In the genomic region with DNA sequence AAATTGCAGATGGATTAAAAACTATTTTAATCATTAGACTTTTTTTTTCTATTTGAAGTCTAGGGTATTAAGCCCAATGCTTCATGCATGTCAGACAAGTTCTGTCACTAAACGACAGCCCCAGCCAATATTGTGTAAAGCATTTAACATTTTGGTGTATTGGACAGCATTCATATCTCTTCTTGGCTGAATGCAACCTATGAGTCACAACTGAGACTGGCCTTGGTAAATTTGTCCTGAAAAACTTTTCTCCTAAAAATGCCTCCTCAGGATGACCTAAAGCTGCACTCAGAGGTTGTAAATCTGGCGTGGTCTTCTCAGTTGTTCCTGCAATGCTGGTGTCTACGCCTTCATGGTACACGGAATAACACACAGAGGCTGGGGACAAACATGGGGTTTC, we compare ENCODE assay signal across 20 mouse cellular contexts.
DNase-seq lines count a peak whose midpoint lies in the region.
"Had no signal": no experiment of that assay in that cellular context is flagged by ENCODE, and none has a peak within 500 bp of the region (broad histone marks: within the 10 kb centered on the region; RNA-seq: fewer than 3 reads in every experiment).

No protein-coding gene starts in this region.

- peak; percentile 23 for DNase-seq in adrenal gland, adult 8-10 months
- no peak for DNase-seq in adrenal gland, adult 18-20 months (ENCODE audit: low spot score in 2 of 2)
- peak; percentile 69 for DNase-seq in 3T3-L1 (ENCODE audit: low read depth, low spot score)
- DNase-seq in Muller cell, postnatal 12 days (ENCODE audit: inconsistent ontology term): peak; percentile 34
- DNase-seq in adrenal gland, postnatal 14 days: peak; percentile 19
- DNase-seq in kidney, postnatal 4 days: no peak
- no peak for DNase-seq in right cerebral cortex, postnatal 14 days
- DNase-seq: cerebellum, adult 11 months; cerebellum, adult 2 months; cerebellum, postnatal 10 days; cerebellum, postnatal 36 days; embryo, embryonic 11 days; forebrain, postnatal 0 days; gastrocnemius, adult 2 months; gastrocnemius, postnatal 14 days; heart, adult 18-20 months; heart, postnatal 14 days; heart, postnatal 4 days; kidney, adult 11 months; kidney, adult 8-10 months had no signal

Comparison
In these comparisons a context has a peak if more than half of its experiments do, and no peak if none do; other contexts are left out.
1. DNase-seq: peak in adrenal gland, adult 8-10 months (single experiment), 3T3-L1 (single experiment), Muller cell, postnatal 12 days (single experiment) and adrenal gland, postnatal 14 days (single experiment); none in adrenal gland, adult 18-20 months (0 of 2), kidney, postnatal 4 days (0 of 2) and right cerebral cortex, postnatal 14 days (single experiment).